Mouse (Mus musculus) midbrain, embryonic 16.5 days (tissue): ENCODE results near the gene Porcn. TPM values are rescaled to one million over a fixed set of nuclear protein-coding genes. Genes with fewer than 3 reads are reported as not detected.
A peak's percentile ranks its signal among the peaks of the same experiment; 100 is the strongest.

ENCODE experiments used
- ATAC-seq: fragments of 200-750 bp; cut with Nextera tagmentation; 2 replicates; pipeline ENCODE4 v1.8.0; 2017; ENCODE audit warnings: moderate TSS enrichment
- H3K27ac ChIP-seq: fragments of 300-500 bp; sonication (generic); 2 replicates; pipeline ENCODE4 v1.5.1; 2014; ENCODE audit warnings: mild to moderate bottlenecking, low read length, mixed read lengths
- H3K27me3 ChIP-seq: fragments of 300-500 bp; sonication (generic); 2 replicates; pipeline ENCODE4 v1.6.1; 2014; ENCODE audit warnings: low read depth, low read length, mixed read lengths; ENCODE audit not compliant: control insufficient read depth, insufficient read depth
- H3K36me3 ChIP-seq: fragments of 300-500 bp; sonication (generic); 2 replicates; pipeline ENCODE4 v1.6.1; 2014; ENCODE audit warnings: mild to moderate bottlenecking, low read length, moderate library complexity, mixed read lengths; ENCODE audit not compliant: control insufficient read depth, insufficient read depth
- H3K4me1 ChIP-seq: fragments of 300-500 bp; sonication (generic); 2 replicates; pipeline ENCODE4 v1.6.1; 2014; ENCODE audit warnings: mild to moderate bottlenecking, low read length, mixed read lengths; ENCODE audit not compliant: control insufficient read depth, insufficient read depth
- H3K4me2 ChIP-seq: fragments of 300-500 bp; sonication (generic); 2 replicates; pipeline ENCODE4 v1.6.1; 2014; ENCODE audit warnings: mild to moderate bottlenecking, low read length, mixed read lengths
- H3K4me3 ChIP-seq: fragments of 300-500 bp; sonication (generic); 2 replicates; pipeline ENCODE4 v1.5.1; 2014; ENCODE audit warnings: low read depth, mild to moderate bottlenecking, low read length, moderate library complexity, mixed read lengths
- H3K9ac ChIP-seq: fragments of 300-500 bp; sonication (generic); 2 replicates; pipeline ENCODE4 v1.6.1; 2014; ENCODE audit warnings: low read depth, low read length, mixed read lengths
- H3K9me3 ChIP-seq: fragments of 300-500 bp; sonication (generic); replicated peaks from 2 replicates; pipeline ENCODE4 v1.6.1; 2014; ENCODE audit warnings: mild to moderate bottlenecking, low read length, mixed read lengths; ENCODE audit not compliant: control insufficient read depth, poor library complexity, severe bottlenecking
- WGBS: fragments of 180-500 bp; shearing (Covaris S2); extraction: QIAGEN DNeasy Blood & Tissue Kit; methylation state at CpG from one replicate; pipeline ENCODE4 v1.1.7; 2014; 5-methylcytosine and 5-hydroxymethylcytosine counted together
- polyA plus RNA-seq: library from polyadenylated mRNA; unstranded; fragments of >200 nt; fragmentation: Nextera tagmentation; extraction: Ambion mirVana; gene quantifications from 2 replicates; pipeline ENCODE4 v1.2.1, GENCODE M21; 2015

The Porcn gene
- polyA plus RNA-seq, 1 experiment from 2014 or later = 47.1 TPM

DNA sequence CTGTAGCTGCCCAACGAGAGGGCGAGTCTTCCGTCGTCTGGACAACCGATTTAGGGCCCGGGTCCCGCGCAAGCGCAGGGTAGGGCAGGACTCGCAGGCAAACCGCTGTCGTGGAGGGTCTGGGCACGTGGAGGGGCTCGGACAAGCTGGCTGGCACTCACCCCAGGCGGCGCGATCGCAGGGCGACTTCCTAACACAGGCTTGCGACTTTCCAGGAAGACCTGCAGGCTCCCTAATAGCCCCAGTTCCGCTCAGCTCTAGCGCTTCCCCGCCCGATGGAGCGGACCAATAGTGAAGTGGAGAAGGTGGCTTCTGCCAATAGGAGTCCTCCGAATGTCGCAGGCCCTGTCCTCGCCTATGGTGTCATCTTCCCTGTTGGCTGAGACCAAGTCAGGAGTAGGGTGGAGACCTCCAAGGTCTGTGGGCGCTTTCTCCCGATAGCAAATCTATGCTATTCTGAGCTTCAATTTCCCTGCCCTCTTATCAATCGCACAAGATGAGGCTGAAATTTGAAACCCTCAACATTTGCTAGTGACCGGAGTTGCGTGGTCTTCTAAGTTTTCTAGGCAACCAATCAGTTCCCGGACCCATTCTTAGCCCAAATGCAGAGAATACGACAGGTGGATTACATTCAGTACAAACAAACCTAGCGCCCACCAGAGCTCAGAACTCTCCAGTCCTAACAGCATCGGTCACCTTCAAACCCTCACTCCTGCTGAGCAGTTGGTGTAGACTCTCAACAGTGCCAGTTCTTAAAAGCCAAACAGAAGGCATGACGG is 13.5 kb downstream of the Porcn start:
- Histone ChIP-seq H3K4me2 (peak overlapping the region; percentile 70), H3K4me3 (peak overlapping the region; percentile 52), H3K9ac (peak overlapping the region; percentile 60; the same call in 1 of the 2 replicates), H3K36me3 (no peaks in the 10 kb centered on the region), H3K27ac (peak overlapping the region; percentile 80), H3K9me3 (no peaks in the 10 kb centered on the region), H3K4me1 (peaks cover 4% of the 10 kb centered on the region), H3K27me3 (no peaks in the 10 kb centered on the region)
- WGBS = 21% methylated on average over 36 of the region's 38 CpGs
- peak; percentile 98 for ATAC-seq

DNA sequence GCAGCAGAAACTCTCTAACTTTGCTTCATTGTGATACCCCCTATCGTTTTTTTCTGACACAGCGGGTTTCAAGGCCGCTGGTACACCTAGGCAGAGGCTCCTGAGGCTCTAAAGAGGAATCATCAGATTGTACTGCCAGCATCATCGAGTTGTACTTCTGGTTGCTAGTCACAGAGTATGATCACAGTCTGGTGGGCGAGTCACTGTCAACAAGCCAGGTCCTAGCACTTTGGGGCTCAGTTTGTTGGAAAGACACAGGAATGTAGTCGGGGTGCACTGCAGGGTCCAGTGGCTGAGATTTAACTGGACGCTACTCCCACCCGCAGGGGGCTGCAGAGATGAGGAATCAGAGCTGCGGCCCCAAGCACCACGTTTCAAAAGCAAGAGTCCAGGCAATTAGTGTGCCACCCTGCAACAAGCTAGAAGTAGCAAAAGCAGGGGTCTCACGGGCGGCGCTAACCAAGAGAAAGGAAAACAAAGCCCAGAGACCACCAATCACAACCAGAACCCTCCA is 14.1 kb downstream of the Porcn start:
- peak overlapping the region; percentile 70 for H3K4me2 ChIP-seq
- H3K36me3 ChIP-seq = no peaks in the 10 kb centered on the region
- peak overlapping the region; percentile 52 for H3K4me3 ChIP-seq
- ATAC-seq = no peak
- peak overlapping the region; percentile 60; the same call in 1 of the 2 replicates for H3K9ac ChIP-seq
- H3K27ac ChIP-seq = peak overlapping the region; percentile 80
- H3K9me3 ChIP-seq = no peaks in the 10 kb centered on the region
- WGBS = 9% methylated on average over 13 of the region's 13 CpGs
- no peaks in the 10 kb centered on the region for H3K27me3 ChIP-seq
- peaks cover 4% of the 10 kb centered on the region for H3K4me1 ChIP-seq

GRCm38 (mm10) chrX:8182871-8183540 is 23.3 kb downstream of the Porcn start:
- no peak overlapping the region for H3K4me3 ChIP-seq
- no peaks in the 10 kb centered on the region for H3K9me3 ChIP-seq
- 12% methylated on average over 7 of the region's 7 CpGs for WGBS
- no peaks in the 10 kb centered on the region for H3K27me3 ChIP-seq
- no peak overlapping the region for H3K4me2 ChIP-seq
- H3K36me3 ChIP-seq = no peaks in the 10 kb centered on the region
- ATAC-seq = no peak
- no peak overlapping the region for H3K9ac ChIP-seq
- H3K4me1 ChIP-seq = no peaks in the 10 kb centered on the region
- no peak overlapping the region for H3K27ac ChIP-seq

- ATAC-seq = no peak
- H3K4me1 ChIP-seq = peaks cover 3% of the 10 kb centered on the region; the same call in 1 of the 2 replicates
- no peak overlapping the region for H3K4me2 ChIP-seq
- no peaks in the 10 kb centered on the region for H3K27me3 ChIP-seq
- 88% methylated on average over 5 of the region's 5 CpGs for WGBS
- no peak overlapping the region for H3K4me3 ChIP-seq
- H3K9ac ChIP-seq = no peak overlapping the region
- no peaks in the 10 kb centered on the region for H3K36me3 ChIP-seq
- H3K27ac ChIP-seq = no peak overlapping the region
- H3K9me3 ChIP-seq = no peaks in the 10 kb centered on the region
Observed at GRCm38 (mm10) chrX:8179646-8180045, 26.7 kb downstream of the Porcn start.

DNA sequence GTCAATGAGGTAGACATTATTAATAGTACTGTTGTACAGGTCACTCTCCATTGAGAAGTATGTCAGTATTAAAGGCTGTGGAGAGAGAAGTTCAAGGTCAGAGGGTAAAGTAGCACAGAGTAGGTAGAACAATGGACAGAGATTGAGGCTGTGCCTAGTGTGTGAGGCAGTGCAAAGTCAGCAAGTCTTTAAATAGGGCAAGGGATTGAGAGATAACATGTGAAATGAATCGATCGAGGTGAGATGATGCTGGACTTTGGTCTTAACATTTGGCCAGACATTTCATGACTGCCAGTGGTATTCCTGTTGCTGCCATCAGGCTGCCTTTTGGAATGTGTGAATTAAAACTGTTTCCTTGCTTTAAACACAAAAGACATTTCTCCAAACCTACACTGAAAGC is 27.5 kb downstream of the Porcn start:
- Histone ChIP-seq H3K4me2 (no peak overlapping the region), H3K27ac (no peak overlapping the region), H3K27me3 (no peaks in the 10 kb centered on the region), H3K4me1 (peaks cover 5% of the 10 kb centered on the region; the same call in 1 of the 2 replicates), H3K9me3 (no peaks in the 10 kb centered on the region), H3K9ac (no peak overlapping the region), H3K4me3 (no peak overlapping the region), H3K36me3 (no peaks in the 10 kb centered on the region)
- WGBS = 100% methylated on average over 2 of the region's 2 CpGs
- ATAC-seq = no peak

DNA sequence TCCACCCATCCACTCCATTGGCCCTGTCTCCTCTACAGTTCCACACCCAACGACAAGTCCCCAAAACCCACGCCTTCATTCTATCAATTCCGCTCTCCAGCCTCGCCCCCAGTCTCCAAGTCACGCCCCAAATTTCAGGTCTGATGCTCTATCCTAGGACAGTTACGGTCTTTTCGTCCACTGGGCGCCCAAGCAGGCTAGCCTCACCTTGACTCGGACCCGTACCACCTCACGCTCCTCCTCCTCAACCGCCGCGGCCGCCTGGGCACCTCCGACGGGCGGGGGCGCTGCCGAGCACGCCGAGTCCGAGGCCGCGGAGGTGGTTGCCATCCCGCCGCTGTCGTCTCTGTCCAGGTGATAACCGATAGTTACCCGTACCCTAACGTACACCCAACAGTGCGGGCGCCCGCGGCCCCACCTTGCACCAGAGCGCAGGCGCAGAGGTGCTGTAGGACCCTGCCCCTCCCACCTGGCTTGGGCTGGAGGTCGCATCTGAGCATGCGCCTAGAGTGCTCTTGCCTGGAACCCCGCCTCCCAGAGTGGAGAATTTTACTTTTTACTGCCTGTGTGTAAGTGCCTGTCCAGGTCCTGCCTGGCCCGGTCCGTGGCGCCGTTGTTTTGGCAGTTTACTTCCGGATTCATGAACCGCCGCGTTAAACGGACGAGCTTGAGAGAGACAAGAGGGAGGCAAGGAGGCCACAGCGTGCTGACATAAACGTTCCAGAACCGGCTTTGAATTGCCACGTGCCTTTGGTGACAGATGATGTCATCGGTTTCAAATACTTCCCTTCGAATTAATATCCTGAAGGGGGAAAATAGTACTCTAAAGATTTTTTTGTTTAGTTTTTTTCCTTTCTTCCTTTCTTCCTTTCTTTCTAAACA is 30.6 kb downstream of the Porcn start, which contains the start of gene Tbc1d25:
Tbc1d25 (minus strand) TSS at position 678 of the 882 bp plus-strand sequence.
- peak within 1 kb of the TSS; percentile 66 for H3K27ac ChIP-seq
- no peaks in the 10 kb centered on the region for H3K9me3 ChIP-seq
- 16% methylated on average over 55 of the region's 56 CpGs for WGBS
- H3K9ac ChIP-seq = peak within 1 kb of the TSS; percentile 74
- no peaks in the 10 kb centered on the region for H3K27me3 ChIP-seq
- peak within 1 kb of the TSS; percentile 62 for H3K4me3 ChIP-seq
- H3K4me2 ChIP-seq = peak within 1 kb of the TSS; percentile 48
- peak; percentile 97 for ATAC-seq
- peaks cover 5% of the 10 kb centered on the region; the same call in 1 of the 2 replicates for H3K4me1 ChIP-seq
- H3K36me3 ChIP-seq = no peaks in the 10 kb centered on the region

- Histone ChIP-seq H3K4me2 (peak overlapping the region; percentile 48), H3K27me3 (no peaks in the 10 kb centered on the region), H3K9me3 (no peaks in the 10 kb centered on the region), H3K4me1 (peaks cover 5% of the 10 kb centered on the region; the same call in 1 of the 2 replicates), H3K36me3 (no peaks in the 10 kb centered on the region), H3K4me3 (peak overlapping the region; percentile 62), H3K27ac (no peak overlapping the region; the same call in 1 of the 2 replicates), H3K9ac (peak overlapping the region; percentile 74)
- no peak for ATAC-seq
- 10% methylated on average over 4 of the region's 4 CpGs for WGBS
Observed at GRCm38 (mm10) chrX:8175169-8175503, 31.2 kb downstream of the Porcn start.

DNA sequence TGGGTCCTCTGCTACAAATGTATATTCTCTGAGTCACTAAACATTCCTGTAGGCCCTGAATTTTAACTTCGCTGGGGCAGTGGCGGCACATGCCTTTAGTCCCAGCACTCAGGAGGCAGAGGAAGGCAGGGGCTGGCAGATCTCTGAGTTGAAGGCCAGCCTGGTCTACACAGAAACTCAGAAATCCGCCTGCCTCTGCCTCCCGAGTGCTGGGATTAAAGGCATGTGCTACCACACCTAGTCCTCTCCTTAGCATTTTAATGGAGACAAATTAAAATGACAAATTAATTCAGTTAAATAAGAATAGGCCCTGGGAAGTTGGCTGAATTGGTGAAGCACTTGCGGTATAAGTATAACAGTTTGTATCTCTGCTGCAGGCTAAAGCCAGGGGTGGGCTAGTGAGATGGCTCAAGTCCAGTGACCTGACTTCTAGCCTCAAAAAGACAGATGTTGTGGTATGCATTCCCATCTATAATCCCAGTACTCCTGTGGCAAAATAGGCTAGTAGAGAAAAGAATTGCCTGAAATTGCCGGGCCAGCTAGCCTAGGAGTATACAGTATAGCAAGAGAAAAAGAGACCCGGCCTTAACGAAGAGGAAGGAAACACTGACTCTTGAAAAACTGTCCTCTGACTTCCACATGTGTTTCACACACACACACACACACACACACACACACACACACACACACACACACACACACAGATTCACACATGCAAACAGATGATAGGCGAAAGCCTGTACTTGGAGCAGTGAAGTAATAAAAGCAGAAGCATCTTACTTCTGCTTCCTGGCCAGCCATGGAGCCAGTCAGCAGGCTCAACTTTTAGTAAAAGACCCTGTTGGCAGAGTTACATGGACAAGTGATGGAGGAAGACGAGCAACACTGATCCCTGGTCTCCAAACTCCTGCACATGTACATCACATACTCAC is 38.3 kb downstream of the Porcn start:
- H3K36me3 ChIP-seq = no peaks in the 10 kb centered on the region; the same call in 1 of the 2 replicates
- no peak overlapping the region for H3K4me2 ChIP-seq
- no peaks in the 10 kb centered on the region for H3K9me3 ChIP-seq
- H3K27ac ChIP-seq = no peak overlapping the region
- WGBS = 94% methylated on average over 10 of the region's 10 CpGs
- H3K4me1 ChIP-seq = no peaks in the 10 kb centered on the region
- H3K27me3 ChIP-seq = no peaks in the 10 kb centered on the region
- no peak overlapping the region for H3K9ac ChIP-seq
- H3K4me3 ChIP-seq = no peak overlapping the region
- no peak for ATAC-seq
